Mouse (Mus musculus): ENCODE results near the gene Olfr713.

The Olfr713 gene

GRCm38 (mm10) chr7:107030874-107031273 is at the start of gene Olfr713:
TSS of gene Olfr713 (plus strand) at chr7:107031174.
- 92% methylated on average over 1 of the region's 1 CpGs for WGBS

GRCm38 (mm10) chr7:106985236-106985635 is 45.7 kb upstream of the Olfr713 start:
- WGBS, result 88% methylated on average over 3 of the region's 3 CpGs

GRCm38 (mm10) chr7:107000798-107001197 is 30.2 kb upstream of the Olfr713 start:
- 87% methylated on average over 7 of the region's 7 CpGs for WGBS

- 59% methylated on average over 3 of the region's 3 CpGs for WGBS
Measured at GRCm38 (mm10) chr7:107004169-107004568, 26.8 kb upstream of the Olfr713 start.

GRCm38 (mm10) chr7:107005972-107006371 is 25.0 kb upstream of the Olfr713 start, which contains the start of gene Olfr2:
TSS of gene Olfr2 (minus strand) at chr7:107006072.
- WGBS, result 48% methylated on average over 1 of the region's 1 CpGs

GRCm38 (mm10) chr7:107039934-107040563 is 9.1 kb downstream of the Olfr713 start:
- 69% methylated on average over 2 of the region's 2 CpGs for WGBS

- 88% methylated on average over 3 of the region's 3 CpGs for WGBS
Measured at GRCm38 (mm10) chr7:107043136-107043535, 12.2 kb downstream of the Olfr713 start.

GRCm38 (mm10) chr7:107044407-107044806 is 13.4 kb downstream of the Olfr713 start:
- WGBS, result 73% methylated on average over 1 of the region's 1 CpGs

GRCm38 (mm10) chr7:107045833-107046232 is 14.9 kb downstream of the Olfr713 start:
- WGBS, result 3% methylated on average over 5 of the region's 5 CpGs

- 42% methylated on average over 3 of the region's 3 CpGs for WGBS
Measured at GRCm38 (mm10) chr7:107047578-107047977, 16.6 kb downstream of the Olfr713 start.

GRCm38 (mm10) chr7:107070681-107071080 is 39.7 kb downstream of the Olfr713 start, which contains the start of gene Olfr714:
TSS of gene Olfr714 (plus strand) at chr7:107070981.
- WGBS, result 92% methylated on average over 2 of the region's 2 CpGs

All from cerebral cortex, adult 2 months (tissue).